Mouse (Mus musculus) heart, embryonic 11.5 days (tissue): Measurements from ENCODE around the gene Nhs. TPM values are rescaled to one million over a fixed set of nuclear protein-coding genes. Genes with fewer than 3 reads are reported as not detected.

Experiments used
- ATAC-seq: fragments of 200-750 bp; cut with Nextera tagmentation; replicated peaks from 2 replicates; pipeline ENCODE4 v1.8.0; 2017; ENCODE audit warnings: moderate library complexity; ENCODE audit not compliant: insufficient number of reproducible peaks, low FRiP score, low TSS enrichment
- H3K27ac ChIP-seq: fragments of 300-500 bp; sonication (generic); 2 replicates; pipeline ENCODE4 v1.5.1; 2014; ENCODE audit warnings: mild to moderate bottlenecking, low read depth, low read length
- H3K27me3 ChIP-seq: fragments of 300-500 bp; sonication (generic); 2 replicates; pipeline ENCODE4 v1.6.1; 2014; ENCODE audit warnings: mild to moderate bottlenecking, low read length, mixed read lengths; ENCODE audit not compliant: control insufficient read depth, insufficient read depth
- H3K36me3 ChIP-seq: fragments of 300-500 bp; sonication (generic); 2 replicates; pipeline ENCODE4 v1.6.1; 2014; ENCODE audit warnings: mild to moderate bottlenecking, low read length, moderate library complexity, mixed read lengths; ENCODE audit not compliant: control insufficient read depth, insufficient read depth
- H3K4me1 ChIP-seq: fragments of 300-500 bp; sonication (generic); 2 replicates; pipeline ENCODE4 v1.6.1; 2014; ENCODE audit warnings: low read length; ENCODE audit not compliant: control insufficient read depth, insufficient read depth
- H3K4me2 ChIP-seq: fragments of 300-500 bp; sonication (generic); 2 replicates; pipeline ENCODE4 v1.6.1; 2014; ENCODE audit warnings: mild to moderate bottlenecking, moderate library complexity
- H3K4me3 ChIP-seq: fragments of 300-500 bp; sonication (generic); 2 replicates; pipeline ENCODE4 v1.5.1; 2014; ENCODE audit warnings: low read depth, low read length
- H3K9ac ChIP-seq: fragments of 300-500 bp; sonication (generic); 2 replicates; pipeline ENCODE4 v1.6.1; 2014; ENCODE audit warnings: mild to moderate bottlenecking, low read depth, low read length, moderate library complexity
- H3K9me3 ChIP-seq: fragments of 300-500 bp; sonication (generic); replicated peaks from 2 replicates; pipeline ENCODE4 v1.6.1; 2016; ENCODE audit warnings: low read length; ENCODE audit not compliant: control insufficient read depth
- WGBS: fragments of 180-500 bp; shearing (Covaris S2); extraction: QIAGEN DNeasy Blood & Tissue Kit; methylation state at CpG from one replicate; pipeline ENCODE4 v1.1.7; 2014; ENCODE audit not compliant: insufficient replicate concordance; 5-methylcytosine and 5-hydroxymethylcytosine counted together
- polyA plus RNA-seq: library from polyadenylated mRNA; unstranded; fragments of >200 nt; fragmentation: Nextera tagmentation; extraction: Ambion mirVana; gene quantifications from 2 replicates; pipeline ENCODE4 v1.2.1, GENCODE M21; 2014

The Nhs gene
- polyA plus RNA-seq: 0.96 and 1.3 TPM in 2 replicates

DNA sequence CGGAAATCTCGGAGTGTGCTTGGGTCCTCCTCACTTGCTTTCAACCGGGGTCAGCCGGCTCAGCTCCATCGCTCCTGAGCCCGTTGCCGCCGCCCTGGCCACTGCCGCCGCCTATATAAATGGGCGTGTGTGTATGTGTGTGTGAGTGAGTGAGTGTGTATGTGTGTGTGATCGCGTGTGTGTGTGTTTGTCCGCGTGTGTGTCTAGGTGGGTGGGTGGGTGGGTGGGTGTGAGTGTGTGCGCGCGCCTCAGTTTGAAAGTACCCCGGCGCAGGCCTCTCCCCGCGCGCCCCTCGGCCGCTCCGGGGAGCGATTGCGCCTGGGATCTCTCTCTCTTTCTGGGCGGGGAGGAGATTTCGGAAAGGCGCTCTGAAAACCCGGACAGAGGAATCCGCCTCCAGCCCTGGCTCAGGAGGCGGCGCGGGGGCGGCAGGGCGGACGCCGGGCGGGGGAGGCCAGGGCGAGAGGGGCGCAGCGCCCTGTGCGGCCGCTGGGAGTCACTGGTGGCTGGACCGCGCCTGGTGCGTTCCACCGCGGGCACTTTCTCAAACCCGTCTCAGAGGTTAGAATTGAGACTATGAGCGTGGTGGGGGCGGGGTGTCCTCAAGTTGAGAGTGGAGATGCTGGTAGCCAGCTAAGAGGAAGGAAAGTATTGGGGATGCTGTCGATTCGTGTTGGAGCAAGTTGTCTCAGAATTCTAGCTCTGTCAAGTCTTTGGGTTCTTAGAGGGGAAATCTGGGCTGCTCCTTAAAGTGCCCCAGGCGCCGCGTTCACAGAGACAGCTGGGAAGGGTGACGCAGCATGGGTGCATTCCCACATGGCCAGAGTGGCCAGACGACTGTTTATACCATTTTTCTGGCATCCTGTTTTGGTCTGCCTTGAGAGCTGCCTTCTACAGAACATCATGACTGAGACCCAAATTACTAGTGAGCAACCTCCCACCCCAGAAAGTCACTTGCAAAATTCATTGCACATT, at the start of gene Nhs:
Gene Nhs, minus strand, starts transcription at position 94 of the 975 bp plus-strand sequence.
- H3K4me1 ChIP-seq: no peaks in the 10 kb centered on the region
- H3K36me3 ChIP-seq: no peaks in the 10 kb centered on the region
- H3K4me3 ChIP-seq: peak within 1 kb of the TSS; percentile 51
- H3K9me3 ChIP-seq: no peaks in the 10 kb centered on the region
- WGBS: 14% methylated on average over 48 of the region's 61 CpGs
- H3K9ac ChIP-seq: peak within 1 kb of the TSS; percentile 66
- peak within 1 kb of the TSS; percentile 69 for H3K4me2 ChIP-seq
- ATAC-seq: peak; percentile 86
- peaks cover 14% of the 10 kb centered on the region for H3K27me3 ChIP-seq
- H3K27ac ChIP-seq: no peak within 1 kb of the TSS

- H3K4me1 ChIP-seq: no peaks in the 10 kb centered on the region
- H3K27me3 ChIP-seq: no peaks in the 10 kb centered on the region
- H3K27ac ChIP-seq: no peak overlapping the region
- H3K9ac ChIP-seq: no peak overlapping the region
- WGBS: 75% methylated on average over 2 of the region's 2 CpGs
- no peaks in the 10 kb centered on the region for H3K36me3 ChIP-seq
- no peak overlapping the region for H3K4me3 ChIP-seq
- no peaks in the 10 kb centered on the region for H3K9me3 ChIP-seq
- H3K4me2 ChIP-seq: no peak overlapping the region
- ATAC-seq: no peak
Measured at GRCm38 (mm10) chrX:162206350-162206884, 46.9 kb upstream of the Nhs start.

DNA sequence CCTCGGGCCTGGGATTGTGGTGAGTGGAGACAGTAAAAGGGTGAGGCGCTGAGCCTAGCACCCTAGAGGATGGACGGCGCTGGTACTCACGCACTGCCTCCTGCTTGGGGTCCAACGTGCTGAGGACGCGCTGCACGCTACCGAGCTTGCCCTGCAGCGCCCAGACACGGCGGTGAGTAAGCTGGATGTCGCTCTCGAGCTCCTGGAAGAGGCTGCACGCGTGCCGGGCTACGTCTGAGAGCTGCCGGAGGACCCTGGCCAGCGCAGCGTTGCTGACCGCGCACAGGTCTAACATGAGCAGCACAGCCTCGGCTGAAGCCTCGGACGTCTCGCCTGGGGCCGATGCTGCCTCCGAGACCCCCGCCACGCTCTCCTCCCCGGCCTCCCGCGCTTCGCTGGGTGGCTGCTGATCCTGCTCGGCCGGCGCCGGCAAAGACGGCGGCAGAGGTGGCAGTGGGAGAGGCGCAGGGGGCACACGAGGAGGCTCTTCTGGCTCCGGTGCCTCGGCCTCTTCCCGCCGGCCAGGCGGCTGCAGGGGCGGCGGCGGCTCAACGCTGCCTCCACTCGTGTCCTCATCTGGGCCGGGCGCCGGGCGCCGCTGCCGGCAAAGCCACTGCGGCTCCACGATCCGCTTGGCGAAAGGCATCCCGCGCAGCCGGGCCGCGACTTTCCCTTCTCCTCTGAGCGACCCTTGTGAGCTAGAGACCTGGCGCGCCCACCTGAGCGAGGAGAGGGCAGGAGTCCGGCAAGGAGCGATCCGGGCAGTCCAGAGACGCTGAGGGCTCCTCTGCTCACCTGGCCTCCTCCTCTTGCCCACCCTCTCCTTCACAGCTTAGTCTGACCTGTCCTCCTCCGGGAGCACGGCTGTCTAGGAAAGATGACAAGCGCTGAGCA, 540 bp downstream of the Nhs start:
- no peaks in the 10 kb centered on the region for H3K36me3 ChIP-seq
- H3K9me3 ChIP-seq: no peaks in the 10 kb centered on the region
- peak; percentile 45; the same call in 1 of the 2 replicates for ATAC-seq
- H3K27ac ChIP-seq: no peak overlapping the region
- WGBS: 21% methylated on average over 57 of the region's 80 CpGs
- peaks cover 14% of the 10 kb centered on the region for H3K27me3 ChIP-seq
- H3K4me2 ChIP-seq: peak overlapping the region; percentile 69
- peak overlapping the region; percentile 66 for H3K9ac ChIP-seq
- H3K4me1 ChIP-seq: no peaks in the 10 kb centered on the region
- peak overlapping the region; percentile 51 for H3K4me3 ChIP-seq

GRCm38 (mm10) chrX:162158142-162158541, 1.4 kb downstream of the Nhs start:
- no peak overlapping the region for H3K9ac ChIP-seq
- 25% methylated on average over 5 of the region's 5 CpGs for WGBS
- H3K27me3 ChIP-seq: peaks cover 14% of the 10 kb centered on the region
- no peaks in the 10 kb centered on the region for H3K4me1 ChIP-seq
- H3K4me2 ChIP-seq: peak overlapping the region; percentile 69
- no peaks in the 10 kb centered on the region for H3K9me3 ChIP-seq
- H3K36me3 ChIP-seq: no peaks in the 10 kb centered on the region
- H3K27ac ChIP-seq: no peak overlapping the region
- peak overlapping the region; percentile 51 for H3K4me3 ChIP-seq
- no peak for ATAC-seq

DNA sequence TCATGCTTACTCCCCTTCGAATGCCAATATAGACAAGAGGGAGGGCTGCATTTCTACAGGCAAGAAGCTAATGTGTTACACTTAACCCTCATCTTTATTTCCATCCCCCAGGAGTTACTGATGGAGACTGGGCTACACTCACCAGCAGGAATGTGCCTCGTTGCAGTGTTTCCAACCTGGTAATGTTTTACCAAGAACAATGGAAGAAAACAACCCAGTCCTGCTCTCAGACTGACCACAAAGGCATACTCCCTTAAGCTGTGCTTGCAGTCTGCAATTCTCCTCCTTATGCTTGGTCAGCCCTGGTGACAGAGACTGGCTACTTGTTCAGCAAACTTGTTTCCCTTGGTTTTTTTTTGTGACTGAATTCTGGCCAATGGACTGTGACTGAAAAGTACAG, 21.7 kb downstream of the Nhs start:
- 58% methylated on average over 2 of the region's 2 CpGs for WGBS
- no peak for ATAC-seq
- H3K9ac ChIP-seq: no peak overlapping the region
- H3K9me3 ChIP-seq: no peaks in the 10 kb centered on the region
- no peaks in the 10 kb centered on the region; the same call in 1 of the 2 replicates for H3K27me3 ChIP-seq
- H3K4me3 ChIP-seq: no peak overlapping the region
- H3K36me3 ChIP-seq: no peaks in the 10 kb centered on the region
- H3K4me1 ChIP-seq: no peaks in the 10 kb centered on the region
- H3K27ac ChIP-seq: no peak overlapping the region
- no peak overlapping the region for H3K4me2 ChIP-seq

- Histone ChIP-seq H3K4me1 (no peaks in the 10 kb centered on the region), H3K4me3 (no peak overlapping the region), H3K36me3 (no peaks in the 10 kb centered on the region), H3K9me3 (no peaks in the 10 kb centered on the region), H3K27me3 (no peaks in the 10 kb centered on the region), H3K4me2 (0 out of 2 replicates have a peak overlapping the region, but pooled peaks have one; percentile 19), H3K9ac (no peak overlapping the region), H3K27ac (no peak overlapping the region)
- no peak for ATAC-seq
- 30% methylated on average over 5 of the region's 5 CpGs for WGBS
Measured at GRCm38 (mm10) chrX:162113257-162113656, 46.3 kb downstream of the Nhs start.

GRCm38 (mm10) chrX:162102802-162103434, 56.6 kb downstream of the Nhs start:
- 66% methylated on average over 3 of the region's 3 CpGs for WGBS
- Histone ChIP-seq H3K36me3 (no peaks in the 10 kb centered on the region), H3K27me3 (no peaks in the 10 kb centered on the region; the same call in 1 of the 2 replicates), H3K4me2 (no peak overlapping the region), H3K4me3 (no peak overlapping the region), H3K9me3 (no peaks in the 10 kb centered on the region), H3K4me1 (no peaks in the 10 kb centered on the region), H3K27ac (no peak overlapping the region), H3K9ac (no peak overlapping the region)
- no peak for ATAC-seq

DNA sequence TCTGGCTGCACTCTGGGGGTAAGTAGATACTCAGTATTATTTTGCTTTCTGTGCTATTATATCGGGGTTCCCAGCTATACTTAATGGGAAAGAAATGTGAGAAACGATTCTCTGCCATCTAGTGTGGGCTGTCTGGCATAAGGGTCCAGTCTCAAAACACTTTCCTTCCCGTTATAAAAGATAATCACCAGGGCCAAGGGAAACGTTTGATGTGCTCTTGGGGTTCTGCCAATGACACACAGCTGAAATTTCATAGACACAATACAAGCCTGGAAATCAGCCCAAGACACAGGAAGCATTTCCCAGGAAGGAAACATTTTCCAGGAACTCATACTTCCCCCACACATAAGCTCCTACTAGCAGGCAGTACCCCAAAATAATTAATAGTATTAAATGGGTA, 61.2 kb downstream of the Nhs start:
- H3K4me2 ChIP-seq: no peak overlapping the region

More for the DNA sequence above, 61.2 kb downstream of the Nhs start:
- Histone ChIP-seq H3K9me3 (no peaks in the 10 kb centered on the region), H3K9ac (no peak overlapping the region), H3K4me3 (no peak overlapping the region), H3K36me3 (no peaks in the 10 kb centered on the region), H3K27me3 (no peaks in the 10 kb centered on the region; the same call in 1 of the 2 replicates), H3K4me1 (no peaks in the 10 kb centered on the region), H3K27ac (no peak overlapping the region)
- ATAC-seq: no peak
- 46% methylated on average over 4 of the region's 4 CpGs for WGBS
